Mouse (Mus musculus) embryonic facial prominence, embryonic 11.5 days (tissue): ENCODE measurements around the gene Ikzf1. TPM values are rescaled to one million over a fixed set of nuclear protein-coding genes. Genes with fewer than 3 reads are reported as not detected.

Experiments
- ATAC-seq: fragments of 200-750 bp; cut with Nextera tagmentation; replicated peaks from 2 replicates; pipeline ENCODE4 v1.8.0; 2017; ENCODE audit warnings: low read depth; ENCODE audit not compliant: insufficient number of reproducible peaks, low FRiP score, low TSS enrichment
- DNase-seq: peaks from one replicate; pipeline ENCODE4 v3.0.0-alpha.2; 2015; ENCODE audit warnings: low spot score
- H3K27ac ChIP-seq: fragments of 300-500 bp; sonication (generic); replicated peaks from 2 replicates; pipeline ENCODE4 v1.5.1; 2014; ENCODE audit warnings: mild to moderate bottlenecking, low read depth, low read length, control low read depth
- H3K27me3 ChIP-seq: fragments of 300-500 bp; sonication (generic); 2 replicates; pipeline ENCODE4 v1.6.1; 2014; ENCODE audit warnings: mild to moderate bottlenecking, low read length, moderate library complexity, mixed read lengths; ENCODE audit not compliant: control insufficient read depth, insufficient read depth
- H3K36me3 ChIP-seq: fragments of 300-500 bp; sonication (generic); replicated peaks from 2 replicates; pipeline ENCODE4 v1.6.1; 2014; ENCODE audit warnings: low read depth, mild to moderate bottlenecking, low read length, moderate library complexity, mixed read lengths; ENCODE audit not compliant: control insufficient read depth, insufficient read depth
- H3K4me1 ChIP-seq: fragments of 300-500 bp; sonication (generic); 2 replicates; pipeline ENCODE4 v1.6.1; 2014; ENCODE audit warnings: low read length, mixed read lengths; ENCODE audit not compliant: control insufficient read depth, insufficient read depth
- H3K4me2 ChIP-seq: fragments of 300-500 bp; sonication (generic); 2 replicates; pipeline ENCODE4 v1.6.1; 2014; ENCODE audit warnings: low read depth, mild to moderate bottlenecking, control low read depth, low read length, moderate library complexity
- H3K4me3 ChIP-seq: fragments of 300-500 bp; sonication (generic); 2 replicates; pipeline ENCODE4 v1.5.1; 2014; ENCODE audit warnings: low read depth, low read length, control low read depth
- H3K9ac ChIP-seq: fragments of 300-500 bp; sonication (generic); replicated peaks from 2 replicates; pipeline ENCODE4 v1.6.1; 2014; ENCODE audit warnings: mild to moderate bottlenecking, control low read depth, low read length
- H3K9me3 ChIP-seq: fragments of 300-500 bp; sonication (generic); replicated peaks from 2 replicates; pipeline ENCODE4 v1.6.1; 2016; ENCODE audit warnings: mild to moderate bottlenecking, low read length, inconsistent platforms, mixed read lengths; ENCODE audit not compliant: control insufficient read depth
- WGBS: fragments of 180-500 bp; shearing (Covaris S2); extraction: QIAGEN DNeasy Blood & Tissue Kit; methylation state at CpG from one replicate; pipeline ENCODE4 v1.1.7; 2014; 5-methylcytosine and 5-hydroxymethylcytosine counted together
- polyA plus RNA-seq: library from polyadenylated mRNA; unstranded; fragments of >200 nt; fragmentation: Nextera tagmentation; extraction: Ambion mirVana; gene quantifications from 2 replicates; pipeline ENCODE4 v1.2.1, GENCODE M21; 2014

The Ikzf1 gene
- polyA plus RNA-seq, 1 experiment from 2014 or later: 3.4 TPM

- DNase-seq (no peak), ATAC-seq (no peak)
These were observed 81.3 kb downstream of the Ikzf1 start for GRCm38 (mm10) chr11:11766105-11766504.

GRCm38 (mm10) chr11:11766736-11767135, 81.9 kb downstream of the Ikzf1 start:
- no peak for DNase-seq
- Histone ChIP-seq H3K9ac (no peak overlapping the region), H3K4me2 (no peak overlapping the region), H3K36me3 (no peaks in the 10 kb centered on the region), H3K4me3 (no peak overlapping the region), H3K4me1 (no peaks in the 10 kb centered on the region), H3K27ac (no peak overlapping the region), H3K27me3 (no peaks in the 10 kb centered on the region), H3K9me3 (no peaks in the 10 kb centered on the region)
- no peak for ATAC-seq

More at GRCm38 (mm10) chr11:11766105-11766504, 81.3 kb downstream of the Ikzf1 start:
- Histone ChIP-seq H3K27ac (no peak overlapping the region), H3K27me3 (no peaks in the 10 kb centered on the region), H3K4me2 (no peak overlapping the region), H3K4me3 (no peak overlapping the region), H3K9me3 (no peaks in the 10 kb centered on the region), H3K36me3 (no peaks in the 10 kb centered on the region), H3K9ac (no peak overlapping the region), H3K4me1 (no peaks in the 10 kb centered on the region)
- WGBS: 92% methylated on average over 1 of the region's 1 CpGs

GRCm38 (mm10) chr11:11768057-11768456, 83.3 kb downstream of the Ikzf1 start:
- ATAC-seq (no peak), DNase-seq (no peak)
- H3K9ac ChIP-seq: no peak overlapping the region
- H3K4me3 ChIP-seq: no peak overlapping the region
- H3K36me3 ChIP-seq: no peaks in the 10 kb centered on the region
- no peaks in the 10 kb centered on the region for H3K9me3 ChIP-seq
- WGBS: 85% methylated on average over 2 of the region's 2 CpGs
- H3K27me3 ChIP-seq: no peaks in the 10 kb centered on the region
- no peak overlapping the region for H3K27ac ChIP-seq
- no peaks in the 10 kb centered on the region for H3K4me1 ChIP-seq
- no peak overlapping the region for H3K4me2 ChIP-seq

- Histone ChIP-seq H3K4me1 (no peaks in the 10 kb centered on the region), H3K4me2 (no peak overlapping the region), H3K9ac (no peak overlapping the region), H3K4me3 (no peak overlapping the region), H3K36me3 (no peaks in the 10 kb centered on the region), H3K27ac (no peak overlapping the region), H3K9me3 (no peaks in the 10 kb centered on the region), H3K27me3 (no peaks in the 10 kb centered on the region)
- 94% methylated on average over 20 of the region's 20 CpGs for WGBS
- DNase-seq: no peak
- ATAC-seq: no peak
These were observed 84.5 kb downstream of the Ikzf1 start for GRCm38 (mm10) chr11:11769281-11769680.

- Histone ChIP-seq H3K9me3 (no peaks in the 10 kb centered on the region), H3K4me3 (no peak overlapping the region), H3K4me1 (no peaks in the 10 kb centered on the region), H3K9ac (no peak overlapping the region), H3K36me3 (no peaks in the 10 kb centered on the region), H3K27me3 (no peaks in the 10 kb centered on the region), H3K4me2 (no peak overlapping the region), H3K27ac (no peak overlapping the region)
- DNase-seq (no peak), ATAC-seq (no peak)
- WGBS: 87% methylated on average over 3 of the region's 3 CpGs
These were observed 85.9 kb downstream of the Ikzf1 start for GRCm38 (mm10) chr11:11770691-11771090.

GRCm38 (mm10) chr11:11772196-11772595, 87.4 kb downstream of the Ikzf1 start:
- no peak for ATAC-seq
- Histone ChIP-seq H3K4me3 (no peak overlapping the region), H3K27ac (no peak overlapping the region), H3K4me1 (no peaks in the 10 kb centered on the region), H3K9me3 (no peaks in the 10 kb centered on the region), H3K4me2 (no peak overlapping the region), H3K36me3 (no peaks in the 10 kb centered on the region), H3K27me3 (no peaks in the 10 kb centered on the region), H3K9ac (no peak overlapping the region)
- 86% methylated on average over 4 of the region's 4 CpGs for WGBS
- no peak for DNase-seq

- Histone ChIP-seq H3K27me3 (no peaks in the 10 kb centered on the region), H3K36me3 (no peaks in the 10 kb centered on the region), H3K4me2 (no peak overlapping the region), H3K27ac (no peak overlapping the region), H3K9ac (no peak overlapping the region), H3K4me3 (no peak overlapping the region), H3K4me1 (no peaks in the 10 kb centered on the region), H3K9me3 (no peaks in the 10 kb centered on the region)
- ATAC-seq: no peak
- DNase-seq: no peak
- WGBS: 95% methylated on average over 4 of the region's 4 CpGs
These were observed 89.6 kb downstream of the Ikzf1 start for GRCm38 (mm10) chr11:11774384-11774783.

GRCm38 (mm10) chr11:11774893-11775292, 90.1 kb downstream of the Ikzf1 start:
- 88% methylated on average over 5 of the region's 5 CpGs for WGBS
- H3K4me1 ChIP-seq: no peaks in the 10 kb centered on the region

More at GRCm38 (mm10) chr11:11774893-11775292, 90.1 kb downstream of the Ikzf1 start:
- H3K36me3 ChIP-seq: no peaks in the 10 kb centered on the region
- H3K4me3 ChIP-seq: no peak overlapping the region
- no peak overlapping the region for H3K9ac ChIP-seq
- no peaks in the 10 kb centered on the region for H3K9me3 ChIP-seq
- no peak overlapping the region for H3K4me2 ChIP-seq
- no peaks in the 10 kb centered on the region for H3K27me3 ChIP-seq
- ATAC-seq: no peak
- no peak overlapping the region for H3K27ac ChIP-seq
- no peak for DNase-seq
